Mouse (Mus musculus) G1E-ER4 (cell line): Measurements from ENCODE around the gene Sigirr. TPM values are rescaled to one million over a fixed set of nuclear protein-coding genes. Genes with fewer than 3 reads are reported as not detected.

ENCODE experiments used
- GATA1 ChIP-seq: IDR thresholded peaks from one replicate; pipeline ENCODE4 v1.8.0; 2012; ENCODE audit warnings: low read length, inconsistent platforms
- polyA plus RNA-seq: library from polyadenylated mRNA; stranded (reverse); fragments of >175 nt; gene quantifications from 2 replicates; pipeline ENCODE4 v1.2.3, GENCODE M21; 2012

Sigirr gene
- polyA plus RNA-seq = 7.2 and 9.5 TPM in 2 replicates

DNA sequence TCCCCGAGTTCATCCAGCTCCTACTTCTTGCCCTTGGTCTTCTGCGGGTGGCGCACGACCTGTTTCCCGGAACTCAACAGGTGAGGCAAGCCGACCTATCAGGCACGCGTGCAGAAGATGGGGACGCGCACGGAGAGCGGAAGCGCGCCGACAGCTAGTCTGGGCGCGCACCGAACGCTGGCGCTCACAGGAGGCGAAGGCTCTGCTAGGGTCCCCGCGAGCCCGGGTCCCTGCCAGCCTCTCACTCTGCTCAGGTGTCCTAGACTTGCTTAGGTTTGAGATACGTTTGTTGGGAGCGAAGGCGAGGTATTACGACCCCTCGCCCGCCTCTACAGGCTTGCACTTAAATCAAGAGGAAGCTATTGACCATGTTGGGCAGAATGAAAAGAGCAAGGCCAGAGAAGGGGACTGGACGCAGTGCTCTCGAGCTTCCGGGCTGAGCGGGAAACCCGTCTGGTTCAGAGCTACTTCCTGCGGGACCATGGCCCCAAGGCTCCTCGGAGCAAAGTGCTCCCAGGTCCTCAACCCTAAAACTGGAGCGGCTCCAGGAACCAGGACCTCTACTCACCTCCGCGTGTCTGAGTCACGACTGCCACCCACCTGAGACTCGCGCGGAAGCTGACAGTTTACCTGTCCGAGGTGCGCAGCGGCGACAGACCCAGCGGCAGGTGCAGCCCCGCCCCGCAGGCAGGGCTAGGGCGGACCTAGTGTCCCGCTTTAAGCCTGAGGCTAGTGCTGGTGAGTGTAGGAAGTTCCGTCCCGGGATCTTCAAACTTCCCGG is at the start of gene Sigirr:
Gene Sigirr (minus strand): TSS at position 662 of the 781 bp plus-strand sequence.
- TF ChIP-seq GATA1 = no peak

GRCm38 (mm10) chr7:141148639-141149038 is 48.3 kb upstream of the Sigirr start:
- TF ChIP-seq GATA1 = no peak

GRCm38 (mm10) chr7:141147044-141147443 is 46.7 kb upstream of the Sigirr start:
- TF ChIP-seq GATA1 = no peak

- TF ChIP-seq GATA1 = no peak
Observed at GRCm38 (mm10) chr7:141146043-141146595, 45.7 kb upstream of the Sigirr start.

DNA sequence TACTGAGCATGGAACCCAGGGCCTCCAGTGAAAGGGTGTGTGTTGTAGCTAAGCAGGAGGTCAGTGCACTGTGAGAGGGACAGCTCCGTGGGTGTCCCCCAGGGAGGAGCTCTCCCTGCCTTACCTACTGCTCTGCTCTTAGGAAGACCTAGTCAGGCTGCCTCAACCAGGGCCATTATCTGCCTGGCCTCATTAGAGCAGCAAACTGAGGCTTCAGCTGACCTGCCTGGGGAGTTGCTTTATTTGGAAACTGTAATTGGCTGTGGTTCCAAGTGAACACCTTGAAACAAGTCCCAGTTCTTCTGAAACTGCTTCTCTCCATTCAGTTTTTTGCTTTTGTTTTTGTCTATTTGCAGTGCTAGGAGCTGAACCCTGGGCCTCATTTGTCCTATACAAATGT is 45.0 kb upstream of the Sigirr start:
- no peak for TF ChIP-seq GATA1

DNA sequence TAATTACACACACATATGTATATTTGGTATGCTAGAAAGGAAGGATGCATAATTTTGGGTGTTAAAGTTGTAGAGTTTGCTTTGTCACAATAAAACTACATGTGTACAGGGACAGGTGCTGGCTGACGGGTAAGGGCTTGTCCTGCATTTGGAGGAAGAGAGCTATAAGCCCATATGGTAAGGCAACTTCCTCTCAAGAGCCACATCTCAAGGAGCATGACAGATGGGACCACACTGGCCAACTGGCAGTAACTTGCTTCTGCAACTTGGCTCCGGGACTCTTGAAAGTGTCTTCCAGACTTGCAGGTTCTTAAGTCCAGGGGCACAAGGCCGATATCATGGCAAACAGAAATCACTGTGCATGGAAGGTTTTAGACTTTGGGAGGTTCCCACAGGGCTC is 44.3 kb upstream of the Sigirr start:
- no peak for TF ChIP-seq GATA1

- TF ChIP-seq GATA1 = no peak
Observed at GRCm38 (mm10) chr7:141143861-141144260, 43.5 kb upstream of the Sigirr start.

- TF ChIP-seq GATA1 = no peak
Observed at GRCm38 (mm10) chr7:141143112-141143511, 42.7 kb upstream of the Sigirr start.

GRCm38 (mm10) chr7:141141326-141141725 is 41.0 kb upstream of the Sigirr start:
- no peak for TF ChIP-seq GATA1

- no peak for TF ChIP-seq GATA1
Observed at GRCm38 (mm10) chr7:141131904-141132755, 31.8 kb upstream of the Sigirr start.

DNA sequence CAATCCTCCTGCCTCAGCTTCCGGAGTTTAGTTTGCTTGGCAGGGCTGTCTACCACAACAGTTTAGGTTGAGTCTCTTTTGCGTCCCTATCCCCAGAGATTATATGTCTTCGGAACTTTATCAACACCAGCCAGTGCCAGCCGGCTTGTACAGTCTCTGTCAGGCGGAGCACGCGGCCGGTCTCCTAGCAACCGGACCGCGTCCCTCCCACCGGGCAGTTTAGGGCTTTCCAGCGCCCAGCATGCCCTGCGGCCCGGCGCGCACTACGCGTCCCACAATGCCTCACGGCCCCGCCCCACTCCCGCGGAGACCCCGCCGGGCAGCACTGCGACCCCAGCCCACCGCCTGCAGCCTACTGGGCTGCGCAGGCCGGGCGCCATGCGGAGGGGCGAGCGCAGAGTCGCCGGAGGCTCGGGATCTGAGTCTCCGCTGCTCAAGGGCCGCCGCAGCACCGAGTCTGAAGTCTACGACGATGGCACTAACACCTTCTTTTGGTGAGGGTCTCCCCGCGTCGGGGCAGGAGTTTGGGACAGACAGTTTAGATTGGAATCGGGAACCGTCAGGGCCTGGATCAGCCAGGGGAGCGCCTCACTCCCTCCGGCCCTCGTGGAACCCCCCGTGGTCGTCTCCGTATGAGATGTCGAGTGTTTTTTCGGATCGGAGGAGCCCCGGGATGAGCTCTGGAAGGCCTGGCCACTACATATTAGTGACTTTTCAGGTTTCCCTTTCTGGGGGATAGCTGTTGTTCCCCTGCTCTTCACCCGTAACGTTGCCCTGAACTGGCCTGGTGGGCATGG is 30.9 kb upstream of the Sigirr start:
- TF ChIP-seq GATA1 = peak; percentile 48

- TF ChIP-seq GATA1 = no peak
Observed at GRCm38 (mm10) chr7:141123517-141123856, 23.1 kb upstream of the Sigirr start.

GRCm38 (mm10) chr7:141122689-141123516 is 22.5 kb upstream of the Sigirr start:
- no peak for TF ChIP-seq GATA1

DNA sequence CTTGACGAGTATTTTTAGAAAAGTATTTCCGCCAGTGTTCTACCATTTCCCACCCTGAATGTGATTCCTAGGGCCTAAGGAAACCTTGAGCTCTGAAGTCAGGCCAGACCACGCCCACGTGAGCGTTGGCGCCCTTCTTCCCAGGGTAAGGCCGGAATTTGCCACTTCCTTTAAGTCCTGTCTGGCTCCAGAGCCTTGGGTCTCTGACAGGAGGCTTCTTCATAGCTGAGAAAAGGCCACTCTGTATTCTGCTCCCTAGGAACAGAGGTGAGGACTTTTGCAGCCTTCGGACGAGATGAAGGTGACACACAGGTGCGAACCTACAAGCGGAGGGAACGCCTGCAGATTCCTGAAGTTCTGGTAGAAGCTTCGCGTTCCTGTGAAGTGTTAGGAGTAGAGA is 21.9 kb upstream of the Sigirr start, which contains the start of gene Ptdss2:
Gene Ptdss2 (plus strand): TSS at position 138 of the 400 bp plus-strand sequence.
- TF ChIP-seq GATA1 = no peak
